Mouse (Mus musculus) ES-Bruce4 (cell line): ENCODE results near the gene Slc5a4b.

Experiments used
- CTCF ChIP-seq: IDR thresholded peaks from one replicate; pipeline ENCODE4 v1.8.1; 2011; ENCODE audit warnings: low read depth, low read length
- EP300 ChIP-seq: IDR thresholded peaks from 2 replicates; pipeline ENCODE4 v1.6.1; 2011; ENCODE audit warnings: low read depth, low read length; ENCODE audit not compliant: insufficient read depth
- POLR2A ChIP-seq: IDR thresholded peaks from one replicate; pipeline ENCODE4 v1.8.1; 2011; ENCODE audit warnings: low read length; ENCODE audit not compliant: insufficient read depth

- peak; percentile 13 for TF ChIP-seq CTCF
- TF ChIP-seq POLR2A = no peak
- no peak for TF ChIP-seq EP300
Observed at GRCm38 (mm10) chr10:76118741-76119140, 8.0 kb upstream of the Slc5a4b start.
